Mouse (Mus musculus) neutrophil, adult 5-6 weeks (primary cell): Measurements from ENCODE around the gene Gstm2. TPM values are rescaled to one million over a fixed set of nuclear protein-coding genes. Genes with fewer than 3 reads are reported as not detected.
"Not testable (repeated sequence)": the region's sequence is repeated elsewhere in the genome, so short reads cannot be mapped to it uniquely, and the experiment has no call there.

Source experiments
- ATAC-seq: fragments of 151-379, 151-347 bp; 2 replicates; pipeline ENCODE4 v1.8.0; 2017; ENCODE audit warnings: mild to moderate bottlenecking, moderate TSS enrichment; ENCODE audit not compliant: insufficient number of reproducible peaks, poor library complexity, low FRiP score, severe bottlenecking; ENCODE audit errors: extremely low read depth
- total RNA-seq: library from RNA; stranded (forward); fragments of 200-1000 nt; gene quantifications from 2 replicates; pipeline ENCODE4 v1.2.3, GENCODE M21; 2017

Gene Gstm2
- total RNA-seq, 1 experiment from 2014 or later = not detected

DNA sequence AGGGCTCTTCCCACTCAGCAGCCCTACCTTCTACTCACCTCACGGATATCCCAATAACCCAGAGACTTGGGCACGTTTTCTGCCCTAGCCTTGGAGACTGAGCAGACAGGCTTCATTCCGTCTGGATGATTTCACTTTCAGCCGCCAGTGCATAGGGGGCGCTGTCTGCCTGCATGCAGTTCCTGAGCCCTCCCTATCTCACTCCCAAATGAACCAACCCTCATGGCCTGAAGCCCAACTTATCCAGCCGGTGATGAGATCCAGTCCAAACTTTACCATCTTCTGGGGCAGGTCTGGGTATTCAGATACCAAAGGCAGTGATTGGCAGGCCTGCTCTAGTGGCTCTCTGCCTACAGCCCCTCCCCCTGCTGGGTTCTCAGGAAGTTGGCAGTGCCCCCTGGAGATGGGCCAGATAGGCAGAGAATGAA lies 32.9 kb downstream of the Gstm2 start:
- ATAC-seq = 0 out of 2 replicates have a peak, but pooled peaks have one; percentile 37

DNA sequence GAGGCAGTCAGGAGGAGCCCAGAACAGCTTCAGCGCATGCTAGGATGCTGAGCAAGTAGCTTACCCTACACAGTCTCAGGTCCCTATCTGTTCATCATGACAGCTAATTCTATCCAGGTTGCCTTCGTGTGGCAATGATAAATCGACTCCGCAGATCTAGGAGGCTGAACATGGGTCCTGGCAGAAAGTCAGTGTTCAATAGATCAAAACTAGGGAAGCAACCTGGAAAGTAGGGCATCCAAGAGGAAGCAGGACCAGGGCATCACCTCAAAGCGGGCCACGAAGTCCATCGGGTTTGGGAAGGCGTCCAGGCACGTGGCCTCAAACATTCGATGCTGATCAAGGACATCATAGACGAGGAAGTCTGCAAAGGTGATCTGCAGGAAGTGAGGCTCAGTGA lies 35.7 kb downstream of the Gstm2 start:
- ATAC-seq = no peak

DNA sequence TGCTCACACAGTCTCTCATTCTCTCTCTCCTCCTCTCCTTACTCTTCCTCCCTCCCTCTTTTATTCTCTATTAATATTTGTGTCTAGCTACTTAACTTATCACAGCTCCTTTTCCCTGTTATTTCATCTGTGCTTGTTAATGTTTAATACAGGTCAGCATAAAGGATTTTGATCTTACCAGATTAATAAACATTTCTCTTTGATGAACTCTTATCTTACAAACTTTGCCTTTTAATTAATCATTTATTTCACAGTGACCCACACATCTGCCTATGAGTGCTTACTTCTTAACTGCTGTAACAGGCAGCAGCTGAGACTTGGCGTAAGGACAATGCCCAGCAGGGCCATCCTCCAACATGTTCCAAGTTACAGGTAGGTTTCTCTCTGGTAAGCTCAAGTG lies 36.8 kb downstream of the Gstm2 start:
- ATAC-seq = not testable (repeated sequence)

DNA sequence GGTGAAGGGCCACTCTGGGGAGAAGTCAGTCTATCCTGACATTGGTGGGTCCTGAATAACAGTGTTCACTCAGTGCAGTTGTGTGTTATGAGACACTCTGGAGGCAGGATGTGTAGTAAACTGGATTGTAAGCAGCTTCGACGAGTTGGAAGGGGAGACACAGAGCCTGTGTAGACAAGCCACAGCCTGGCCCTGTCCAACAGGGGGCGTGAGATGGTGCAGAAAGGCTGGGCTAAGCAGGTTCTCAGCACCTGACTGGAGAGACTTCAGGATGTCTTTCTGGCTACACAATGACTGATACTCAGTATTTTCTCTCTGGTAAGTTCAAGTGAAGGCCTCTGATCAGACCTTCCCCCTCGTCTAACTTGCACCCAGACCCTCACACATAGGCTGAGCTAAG lies 40.5 kb downstream of the Gstm2 start:
- ATAC-seq = no peak

DNA sequence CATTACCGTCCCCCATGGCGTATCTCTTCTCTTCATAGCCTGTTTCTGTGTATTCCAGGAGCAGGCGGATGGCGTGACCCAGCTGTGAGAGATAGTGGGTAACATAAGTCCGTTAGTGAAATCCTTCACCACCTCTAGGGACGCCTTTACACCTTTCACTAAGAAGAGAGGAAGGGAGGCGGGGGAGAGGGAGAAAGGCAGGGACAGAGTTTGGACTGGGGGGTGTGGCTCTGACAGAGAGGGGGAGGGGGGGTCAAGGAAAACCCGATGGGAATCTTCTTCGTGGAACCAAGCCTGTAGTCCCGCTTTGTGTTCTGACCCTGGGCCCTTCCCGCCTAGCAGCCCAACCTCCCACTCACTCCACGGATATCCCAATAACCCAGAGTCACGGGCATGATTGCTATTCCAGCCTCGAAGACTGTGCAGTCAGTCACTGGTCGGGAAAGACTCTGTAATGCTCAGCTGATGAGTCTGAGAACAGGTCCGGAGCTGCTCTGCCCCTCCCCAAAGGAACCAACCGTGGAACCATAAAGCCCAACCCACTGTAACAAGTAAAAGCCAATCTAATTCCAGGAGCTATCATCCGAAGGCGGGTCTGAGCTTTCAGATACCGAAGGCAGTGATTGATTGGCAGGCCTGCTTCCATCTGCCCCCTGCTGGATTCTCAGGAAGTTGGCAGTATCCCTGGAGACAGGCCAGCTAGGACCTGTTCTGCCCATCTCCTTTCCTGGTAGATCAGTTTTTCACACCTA lies 42.8 kb downstream of the Gstm2 start, which contains the start of gene Gstm6:
TSS of gene Gstm6 (minus strand) at position 511 of the 752 bp plus-strand sequence.
- no peak for ATAC-seq

DNA sequence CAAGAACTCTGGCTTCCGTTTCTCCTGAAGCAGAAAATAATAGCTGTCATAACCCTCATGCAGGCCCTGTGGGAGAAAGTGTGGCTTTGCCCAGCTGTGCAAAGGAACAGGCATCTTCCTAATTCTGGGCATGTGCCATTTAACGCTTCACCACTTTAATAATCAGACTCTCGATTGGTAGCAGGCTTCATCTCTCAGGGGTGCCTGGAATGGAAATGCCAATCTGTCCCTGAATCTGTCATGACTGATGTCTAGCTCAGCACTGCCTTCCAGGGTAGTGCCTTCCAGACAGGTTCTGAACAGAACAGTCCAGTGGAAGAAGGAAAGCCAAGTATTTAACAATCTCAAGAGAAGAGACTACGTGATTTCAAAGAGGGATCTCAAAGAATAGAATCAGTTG lies 45.0 kb downstream of the Gstm2 start:
- no peak for ATAC-seq

DNA sequence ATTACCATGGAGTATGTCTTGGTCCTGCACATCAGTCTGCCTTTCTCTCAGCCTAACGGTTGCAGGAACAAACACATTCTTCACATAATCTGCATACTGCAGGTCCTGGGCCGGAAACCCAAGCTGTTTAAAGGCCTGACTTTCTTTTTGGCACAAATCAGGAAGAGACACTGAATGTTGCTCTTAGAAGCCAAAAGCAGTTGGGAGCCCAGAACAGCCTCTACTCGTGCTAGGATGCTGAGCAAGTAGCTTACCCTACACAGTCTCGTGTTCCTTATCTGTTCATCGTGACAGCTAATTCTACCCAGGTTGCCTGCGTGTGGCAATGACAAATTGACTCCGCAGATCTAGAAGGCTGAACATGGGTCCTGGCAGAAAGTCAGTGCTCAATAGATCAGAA lies 45.7 kb downstream of the Gstm2 start:
- ATAC-seq = no peak

DNA sequence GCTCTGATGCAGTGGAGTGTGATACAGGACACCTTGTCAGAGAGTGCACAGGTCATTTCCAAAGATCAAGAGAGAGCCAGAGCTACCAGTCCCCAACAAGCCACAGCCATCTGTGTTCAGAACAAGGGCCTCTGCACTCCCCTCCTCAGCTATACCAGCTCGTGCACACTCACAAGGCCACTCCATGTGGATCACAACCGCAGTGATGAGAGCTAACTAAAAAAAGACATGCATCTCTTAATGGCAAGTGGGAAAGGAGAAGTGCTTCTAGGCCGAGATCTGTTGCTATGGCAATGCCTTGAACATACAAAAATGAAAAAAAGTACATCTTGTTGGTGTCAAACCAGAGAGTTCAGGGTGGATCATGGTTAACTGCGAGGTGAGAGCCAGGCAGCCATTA lies 46.4 kb downstream of the Gstm2 start:
- ATAC-seq = no peak

DNA sequence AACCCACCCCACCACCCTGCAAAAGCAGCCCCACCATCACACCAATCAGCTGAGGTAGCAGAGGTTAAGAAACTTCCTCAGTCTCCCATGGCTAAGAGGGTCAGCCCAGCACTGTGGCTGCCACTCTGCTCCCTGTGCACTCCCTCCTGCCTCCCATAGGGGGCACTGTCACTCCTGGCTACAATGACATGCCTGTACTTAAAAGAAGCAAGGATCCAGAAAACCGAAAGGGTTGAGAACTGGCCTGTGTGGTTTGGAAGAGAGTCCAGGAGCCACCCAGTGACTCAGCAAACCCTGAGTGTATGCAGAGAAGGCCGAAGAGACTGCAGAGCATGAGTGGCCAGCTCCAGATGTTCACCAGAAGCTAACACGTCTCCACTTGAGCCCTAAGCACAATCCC lies 46.9 kb downstream of the Gstm2 start:
- ATAC-seq = peak; percentile 60; the same call in 1 of the 2 replicates

DNA sequence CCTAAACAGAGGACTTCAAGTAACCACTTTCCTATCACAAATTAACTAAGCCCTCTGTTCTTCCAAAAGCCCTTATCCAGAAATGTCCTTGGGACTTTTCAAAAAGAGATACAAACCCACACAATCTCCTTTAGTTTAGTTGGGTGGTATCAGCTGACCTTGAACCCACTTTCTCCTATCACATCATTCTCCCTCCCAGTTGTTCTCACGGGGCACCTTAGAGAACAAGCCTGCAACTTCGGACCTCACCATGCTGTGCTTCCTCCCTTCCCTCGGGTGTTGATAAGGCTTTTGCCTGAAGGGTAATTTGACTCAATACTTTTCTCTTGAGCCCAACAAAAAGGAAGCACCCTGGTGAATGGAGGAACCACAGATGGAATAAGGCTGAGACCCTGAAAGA lies 50.4 kb downstream of the Gstm2 start:
- ATAC-seq = no peak

DNA sequence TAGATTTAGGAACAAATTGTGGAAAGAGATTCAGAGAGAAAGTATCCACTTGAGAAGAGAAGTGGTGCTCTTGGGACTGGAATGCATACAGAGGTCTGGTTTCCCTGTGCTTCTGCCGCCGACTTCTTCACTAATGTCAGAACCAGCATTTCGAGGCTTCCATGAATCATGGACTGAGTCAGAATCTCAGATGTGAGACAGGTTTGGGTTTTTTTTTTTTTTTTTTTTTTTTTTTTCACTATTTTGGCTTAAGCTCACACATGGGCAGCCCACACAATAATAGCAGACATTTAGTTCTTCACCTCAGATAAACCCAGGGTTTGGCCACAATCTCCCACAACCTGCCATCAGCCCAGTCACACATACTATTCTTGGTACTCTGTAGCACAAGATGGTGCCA lies 51.0 kb downstream of the Gstm2 start:
- no peak for ATAC-seq

DNA sequence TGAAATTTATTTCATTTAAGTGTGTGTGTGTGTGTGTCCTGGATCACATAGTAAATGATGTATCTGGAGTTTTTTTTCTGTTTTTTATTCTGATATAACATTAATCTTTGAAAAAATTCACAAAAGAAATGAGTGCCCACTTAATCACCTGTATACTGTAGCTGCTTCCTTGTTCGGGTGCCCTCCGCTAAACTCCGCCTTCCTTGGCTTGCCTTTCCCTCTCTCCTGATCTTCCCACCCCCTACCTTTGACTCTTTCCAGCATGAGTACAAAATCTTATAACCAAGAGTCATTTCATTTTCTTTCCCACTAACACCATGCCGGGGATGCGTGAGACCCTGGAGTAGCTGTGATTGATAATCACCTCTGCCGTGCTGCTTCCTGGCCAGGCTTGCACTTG lies 54.1 kb downstream of the Gstm2 start:
- ATAC-seq = no peak

Other genes with a start within 250 kb of the Gstm2 start
- gene Csf1, start 226.0 kb downstream of the Gstm2 start, total RNA-seq = 94.7 and 94.9 TPM in 2 replicates
- gene Eps8l3, start 109.2 kb downstream of the Gstm2 start, total RNA-seq = not detected in 2 replicates
- gene Gstm5, start 90.6 kb downstream of the Gstm2 start, total RNA-seq = 0.93 and 1.5 TPM in 2 replicates
- gene Gstm7, start 54.6 kb downstream of the Gstm2 start, total RNA-seq = not detected in 2 replicates
- not detected in 2 replicates for gene Gstm6, start 42.7 kb downstream of the Gstm2 start, total RNA-seq
- not detected in 2 replicates for gene Gstm3, start 17.2 kb downstream of the Gstm2 start, total RNA-seq
- 7.9 and 12.3 TPM in 2 replicates for gene Gstm1, start 31.5 kb upstream of the Gstm2 start, total RNA-seq
- 1.7 and 2.3 TPM in 2 replicates for gene Gstm4, start 58.4 kb upstream of the Gstm2 start, total RNA-seq
- 16.0 and 18.5 TPM in 2 replicates for gene Ampd2, start 100.2 kb upstream of the Gstm2 start, total RNA-seq
- gene Gnat2, start 106.3 kb upstream of the Gstm2 start, total RNA-seq = not detected in 2 replicates
- gene Gnai3, start 159.7 kb upstream of the Gstm2 start, total RNA-seq = 143 and 165 TPM in 2 replicates
- gene Gpr61, start 168.4 kb upstream of the Gstm2 start, total RNA-seq = 0.23 TPM in 1 of 2 replicates, not detected in the other
- 1.3 and 1.6 TPM in 2 replicates for gene Amigo1, start 199.9 kb upstream of the Gstm2 start, total RNA-seq
- 26.8 and 29.0 TPM in 2 replicates for gene Cyb561d1, start 214.8 kb upstream of the Gstm2 start, total RNA-seq
- 5.8 and 7.3 TPM in 2 replicates for gene Atxn7l2, start 224.5 kb upstream of the Gstm2 start, total RNA-seq
- gene Sypl2, start 240.2 kb upstream of the Gstm2 start, total RNA-seq = not detected in 2 replicates